Mouse (Mus musculus) forebrain, embryonic 15.5 days (tissue): ENCODE results near the gene Cxadr. TPM values are rescaled to one million over a fixed set of nuclear protein-coding genes. Genes with fewer than 3 reads are reported as not detected.
A peak's percentile ranks its signal among the peaks of the same experiment; 100 is the strongest.

Source experiments
- ATAC-seq: fragments of 200-750 bp; cut with Nextera tagmentation; replicated peaks from 2 replicates; pipeline ENCODE4 v1.8.0; 2017; ENCODE audit warnings: mild to moderate bottlenecking, moderate TSS enrichment, moderate library complexity
- H3K27ac ChIP-seq: fragments of 300-500 bp; sonication (generic); replicated peaks from 2 replicates; pipeline ENCODE4 v1.5.1; 2015; ENCODE audit warnings: mild to moderate bottlenecking, inconsistent platforms
- H3K27me3 ChIP-seq: fragments of 300-500 bp; sonication (generic); 2 replicates; pipeline ENCODE4 v1.6.1; 2015; ENCODE audit warnings: inconsistent platforms
- H3K36me3 ChIP-seq: fragments of 300-500 bp; sonication (generic); 2 replicates; pipeline ENCODE4 v1.6.1; 2015; ENCODE audit warnings: mild to moderate bottlenecking, inconsistent platforms
- H3K4me1 ChIP-seq: fragments of 300-500 bp; sonication (generic); 2 replicates; pipeline ENCODE4 v1.6.1; 2015; ENCODE audit warnings: inconsistent platforms
- H3K4me2 ChIP-seq: fragments of 300-500 bp; sonication (generic); replicated peaks from 2 replicates; pipeline ENCODE4 v1.6.1; 2015; ENCODE audit warnings: mild to moderate bottlenecking, inconsistent platforms
- H3K4me3 ChIP-seq: fragments of 300-500 bp; sonication (generic); 2 replicates; pipeline ENCODE4 v1.5.1; 2015; ENCODE audit warnings: mild to moderate bottlenecking, inconsistent platforms
- H3K9ac ChIP-seq: fragments of 300-500 bp; sonication (generic); replicated peaks from 2 replicates; pipeline ENCODE4 v1.6.1; 2015; ENCODE audit warnings: mild to moderate bottlenecking, inconsistent platforms
- H3K9me3 ChIP-seq: fragments of 300-500 bp; sonication (generic); 2 replicates; pipeline ENCODE4 v1.6.1; 2016; ENCODE audit warnings: inconsistent platforms
- WGBS: fragments of 180-500 bp; shearing (Covaris S2); methylation state at CpG from one replicate; pipeline ENCODE4 v1.1.7; 2015; ENCODE audit warnings: mixed read lengths; 5-methylcytosine and 5-hydroxymethylcytosine counted together
- polyA plus RNA-seq: library from polyadenylated mRNA; unstranded; fragments of >200 nt; fragmentation: Nextera tagmentation; extraction: Ambion mirVana; gene quantifications from 2 replicates; pipeline ENCODE4 v1.2.1, GENCODE M21; 2015

Gene Cxadr
- polyA plus RNA-seq, 1 experiment from 2014 or later = 147 TPM

GRCm38 (mm10) chr16:78280093-78280881 is 21.0 kb upstream of the Cxadr start:
- no peaks in the 10 kb centered on the region for H3K36me3 ChIP-seq
- no peak overlapping the region for H3K4me3 ChIP-seq
- no peak overlapping the region for H3K9ac ChIP-seq
- no peaks in the 10 kb centered on the region for H3K9me3 ChIP-seq
- ATAC-seq = no peak
- H3K4me2 ChIP-seq = no peak overlapping the region
- H3K4me1 ChIP-seq = no peaks in the 10 kb centered on the region
- no peak overlapping the region for H3K27ac ChIP-seq
- WGBS = 85% methylated on average over 5 of the region's 5 CpGs
- no peaks in the 10 kb centered on the region for H3K27me3 ChIP-seq

GRCm38 (mm10) chr16:78283231-78283630 is 18.1 kb upstream of the Cxadr start:
- Histone ChIP-seq H3K4me3 (no peak overlapping the region), H3K9me3 (no peaks in the 10 kb centered on the region), H3K27me3 (no peaks in the 10 kb centered on the region), H3K9ac (no peak overlapping the region), H3K36me3 (no peaks in the 10 kb centered on the region), H3K4me2 (no peak overlapping the region), H3K27ac (no peak overlapping the region), H3K4me1 (no peaks in the 10 kb centered on the region)
- 59% methylated on average over 5 of the region's 5 CpGs for WGBS
- ATAC-seq = no peak

- 90% methylated on average over 1 of the region's 1 CpGs for WGBS
- Histone ChIP-seq H3K4me2 (no peak overlapping the region), H3K4me3 (no peak overlapping the region), H3K27ac (no peak overlapping the region), H3K9ac (no peak overlapping the region), H3K36me3 (no peaks in the 10 kb centered on the region), H3K9me3 (no peaks in the 10 kb centered on the region), H3K27me3 (no peaks in the 10 kb centered on the region), H3K4me1 (no peaks in the 10 kb centered on the region)
- ATAC-seq = no peak
Observed at GRCm38 (mm10) chr16:78294051-78294450, 7.2 kb upstream of the Cxadr start.

GRCm38 (mm10) chr16:78294606-78295275 is 6.5 kb upstream of the Cxadr start:
- Histone ChIP-seq H3K4me2 (no peak overlapping the region), H3K27me3 (no peaks in the 10 kb centered on the region), H3K4me1 (no peaks in the 10 kb centered on the region), H3K36me3 (no peaks in the 10 kb centered on the region), H3K9me3 (no peaks in the 10 kb centered on the region), H3K9ac (no peak overlapping the region), H3K27ac (no peak overlapping the region), H3K4me3 (no peak overlapping the region)
- 61% methylated on average over 5 of the region's 5 CpGs for WGBS
- no peak for ATAC-seq

- Histone ChIP-seq H3K9ac (no peak overlapping the region), H3K4me3 (no peak overlapping the region), H3K27me3 (no peaks in the 10 kb centered on the region), H3K4me2 (no peak overlapping the region), H3K36me3 (no peaks in the 10 kb centered on the region), H3K9me3 (no peaks in the 10 kb centered on the region), H3K4me1 (peaks cover under 1% of the 10 kb centered on the region; the same call in 1 of the 2 replicates), H3K27ac (no peak overlapping the region)
- whole genome bisulfite sequencing = 50% methylated on average over 4 of the region's 4 CpGs
- no peak for ATAC-seq
Observed at GRCm38 (mm10) chr16:78295601-78296000, 5.7 kb upstream of the Cxadr start.

- peaks cover 5% of the 10 kb centered on the region; the same call in 1 of the 2 replicates for H3K4me1 ChIP-seq
- ATAC-seq = no peak
- no peak overlapping the region for H3K27ac ChIP-seq
- H3K36me3 ChIP-seq = no peaks in the 10 kb centered on the region
- no peak overlapping the region for H3K4me3 ChIP-seq
- H3K27me3 ChIP-seq = no peaks in the 10 kb centered on the region
- no peaks in the 10 kb centered on the region for H3K9me3 ChIP-seq
- no peak overlapping the region for H3K9ac ChIP-seq
- WGBS = 73% methylated on average over 9 of the region's 9 CpGs
- no peak overlapping the region for H3K4me2 ChIP-seq
Observed at GRCm38 (mm10) chr16:78296114-78296513, 5.2 kb upstream of the Cxadr start.

- under 1% methylated on average over 63 of the region's 65 CpGs for WGBS
- ATAC-seq = peak; percentile 74
- peak overlapping the region; percentile 97 for H3K9ac ChIP-seq
Observed at GRCm38 (mm10) chr16:78301831-78302677, 765 bp downstream of the Cxadr start.

GRCm38 (mm10) chr16:78302678-78303050 is 1.4 kb downstream of the Cxadr start:
- WGBS = 2% methylated on average over 10 of the region's 10 CpGs
- H3K36me3 ChIP-seq = no peaks in the 10 kb centered on the region
- peak overlapping the region; percentile 65 for H3K4me2 ChIP-seq
- peak overlapping the region; percentile 95; the same call in 1 of the 2 replicates for H3K27ac ChIP-seq
- ATAC-seq = no peak
- peak overlapping the region; percentile 97 for H3K9ac ChIP-seq
- no peaks in the 10 kb centered on the region for H3K9me3 ChIP-seq
- peak overlapping the region; percentile 99 for H3K4me3 ChIP-seq
- peaks cover 24% of the 10 kb centered on the region for H3K4me1 ChIP-seq
- H3K27me3 ChIP-seq = no peaks in the 10 kb centered on the region

More at GRCm38 (mm10) chr16:78301831-78302677, 765 bp downstream of the Cxadr start:
- H3K36me3 ChIP-seq = no peaks in the 10 kb centered on the region
- peak overlapping the region; percentile 99 for H3K4me3 ChIP-seq
- peak overlapping the region; percentile 65 for H3K4me2 ChIP-seq
- H3K27me3 ChIP-seq = no peaks in the 10 kb centered on the region
- no peaks in the 10 kb centered on the region for H3K9me3 ChIP-seq
- H3K27ac ChIP-seq = peak overlapping the region; percentile 95
- H3K4me1 ChIP-seq = peaks cover 24% of the 10 kb centered on the region

GRCm38 (mm10) chr16:78305606-78306100 is 4.4 kb downstream of the Cxadr start:
- Histone ChIP-seq H3K9ac (no peak overlapping the region), H3K27me3 (no peaks in the 10 kb centered on the region), H3K4me3 (no peak overlapping the region), H3K9me3 (no peaks in the 10 kb centered on the region), H3K36me3 (no peaks in the 10 kb centered on the region), H3K4me2 (no peak overlapping the region), H3K4me1 (peaks cover 22% of the 10 kb centered on the region), H3K27ac (no peak overlapping the region)
- 90% methylated on average over 12 of the region's 12 CpGs for WGBS
- ATAC-seq = no peak

GRCm38 (mm10) chr16:78306606-78307005 is 5.3 kb downstream of the Cxadr start:
- H3K27ac ChIP-seq = no peak overlapping the region
- no peak overlapping the region for H3K4me3 ChIP-seq
- H3K4me1 ChIP-seq = peaks cover 19% of the 10 kb centered on the region
- H3K9me3 ChIP-seq = no peaks in the 10 kb centered on the region
- H3K9ac ChIP-seq = no peak overlapping the region
- H3K27me3 ChIP-seq = no peaks in the 10 kb centered on the region
- no peak overlapping the region for H3K4me2 ChIP-seq
- ATAC-seq = no peak
- H3K36me3 ChIP-seq = no peaks in the 10 kb centered on the region
- WGBS = 89% methylated on average over 8 of the region's 8 CpGs

- H3K27ac ChIP-seq = no peak overlapping the region
- no peaks in the 10 kb centered on the region for H3K9me3 ChIP-seq
- no peak overlapping the region for H3K4me3 ChIP-seq
- H3K4me2 ChIP-seq = no peak overlapping the region
- no peak for ATAC-seq
- H3K4me1 ChIP-seq = peaks cover 24% of the 10 kb centered on the region
- H3K27me3 ChIP-seq = no peaks in the 10 kb centered on the region
- no peak overlapping the region for H3K9ac ChIP-seq
- WGBS = 95% methylated on average over 16 of the region's 16 CpGs
- H3K36me3 ChIP-seq = no peaks in the 10 kb centered on the region
Observed at GRCm38 (mm10) chr16:78307476-78308192, 6.3 kb downstream of the Cxadr start.
